Mouse (Mus musculus): Measurements from ENCODE around the gene Ubap1. TPM values are rescaled to one million over a fixed set of nuclear protein-coding genes. Genes with fewer than 3 reads are reported as not detected.
A peak's percentile ranks its signal among the peaks of the same experiment; 100 is the strongest.

Ubap1 gene
- total RNA-seq (2022): 10 to 100 TPM; 36.8 to 54.6 (median 42.7) TPM

DNA sequence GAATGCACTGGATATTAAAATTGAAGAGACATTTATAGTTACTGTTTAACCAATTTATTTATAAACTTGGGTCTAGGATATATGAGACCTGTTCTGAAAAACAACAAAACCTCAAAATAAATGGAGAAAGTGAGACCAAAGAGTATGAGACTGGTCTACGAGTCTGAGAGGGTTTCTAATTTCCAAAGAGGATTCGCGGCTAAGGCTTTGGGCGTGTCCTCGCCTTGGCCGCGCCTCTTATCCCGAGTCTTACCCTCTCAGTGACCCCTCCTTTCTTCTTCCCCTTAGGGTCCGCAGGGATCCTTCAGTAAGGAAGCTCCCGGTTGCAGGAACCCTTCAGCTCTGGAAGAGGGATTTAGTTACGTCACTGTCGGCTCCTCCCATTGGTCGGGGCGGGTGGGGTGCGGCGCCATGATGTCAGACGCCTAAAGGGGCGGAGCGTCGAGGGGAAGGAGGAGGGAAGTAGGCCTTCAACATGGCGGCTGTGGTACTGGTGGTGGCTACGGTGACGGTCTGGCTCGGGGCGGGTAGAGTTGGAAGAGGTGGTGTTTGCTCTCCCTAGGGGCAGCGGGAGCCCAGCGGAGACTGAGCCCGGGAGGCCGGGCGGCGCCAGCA, at the start of gene Ubap1:
Gene Ubap1, plus strand, starts transcription at position 413 of the 615 bp plus-strand sequence.
- DNase-seq (ENCODE audit: low spot score in 2 of 2): peak; percentile 89 to 90

DNA sequence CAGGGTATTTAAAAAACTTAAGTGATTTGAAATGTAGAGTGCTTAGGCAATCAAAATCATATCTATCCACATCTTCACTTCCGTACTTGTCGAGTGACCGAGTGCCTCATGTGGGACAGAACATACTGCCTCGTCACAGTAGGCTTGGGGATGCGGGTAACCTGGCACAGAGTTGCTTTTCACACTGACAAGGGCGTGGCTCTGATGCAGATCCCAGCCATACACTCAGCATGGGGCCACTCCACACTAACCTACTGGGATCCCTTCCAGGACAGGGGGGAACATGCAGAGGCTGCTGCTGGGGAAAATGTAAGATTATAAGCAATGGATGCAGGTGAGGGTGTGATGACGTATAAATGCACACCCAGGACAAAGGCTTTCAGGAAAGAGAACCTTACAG, 45.1 kb upstream of the Ubap1 start:
- no peak for DNase-seq (ENCODE audit: low spot score in 2 of 2)

DNA sequence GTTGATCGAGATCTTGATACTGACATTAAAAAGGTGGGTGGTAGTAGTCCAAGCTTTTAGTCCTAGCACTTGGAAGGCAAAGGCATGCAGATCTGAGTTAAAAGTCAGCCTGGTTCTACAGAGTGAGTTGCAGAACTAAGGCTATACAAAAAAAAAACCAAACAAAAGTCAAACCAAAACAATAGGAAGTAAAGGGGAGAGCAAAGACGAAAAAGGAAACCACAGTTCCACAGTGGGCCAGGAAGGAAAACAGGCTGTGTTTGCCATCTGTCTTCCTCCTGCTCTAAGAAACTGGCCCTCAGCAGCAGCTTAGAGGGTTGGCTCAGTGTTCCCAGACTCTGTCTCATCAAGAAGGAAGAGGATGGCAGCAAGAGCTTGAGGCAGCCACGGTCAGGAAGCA, 44.5 kb upstream of the Ubap1 start:
- DNase-seq (ENCODE audit: low spot score in 2 of 2): no peak

GRCm38 (mm10) chr4:41307406-41307805, 41.4 kb upstream of the Ubap1 start:
- no peak for DNase-seq (ENCODE audit: low spot score in 2 of 2)

DNA sequence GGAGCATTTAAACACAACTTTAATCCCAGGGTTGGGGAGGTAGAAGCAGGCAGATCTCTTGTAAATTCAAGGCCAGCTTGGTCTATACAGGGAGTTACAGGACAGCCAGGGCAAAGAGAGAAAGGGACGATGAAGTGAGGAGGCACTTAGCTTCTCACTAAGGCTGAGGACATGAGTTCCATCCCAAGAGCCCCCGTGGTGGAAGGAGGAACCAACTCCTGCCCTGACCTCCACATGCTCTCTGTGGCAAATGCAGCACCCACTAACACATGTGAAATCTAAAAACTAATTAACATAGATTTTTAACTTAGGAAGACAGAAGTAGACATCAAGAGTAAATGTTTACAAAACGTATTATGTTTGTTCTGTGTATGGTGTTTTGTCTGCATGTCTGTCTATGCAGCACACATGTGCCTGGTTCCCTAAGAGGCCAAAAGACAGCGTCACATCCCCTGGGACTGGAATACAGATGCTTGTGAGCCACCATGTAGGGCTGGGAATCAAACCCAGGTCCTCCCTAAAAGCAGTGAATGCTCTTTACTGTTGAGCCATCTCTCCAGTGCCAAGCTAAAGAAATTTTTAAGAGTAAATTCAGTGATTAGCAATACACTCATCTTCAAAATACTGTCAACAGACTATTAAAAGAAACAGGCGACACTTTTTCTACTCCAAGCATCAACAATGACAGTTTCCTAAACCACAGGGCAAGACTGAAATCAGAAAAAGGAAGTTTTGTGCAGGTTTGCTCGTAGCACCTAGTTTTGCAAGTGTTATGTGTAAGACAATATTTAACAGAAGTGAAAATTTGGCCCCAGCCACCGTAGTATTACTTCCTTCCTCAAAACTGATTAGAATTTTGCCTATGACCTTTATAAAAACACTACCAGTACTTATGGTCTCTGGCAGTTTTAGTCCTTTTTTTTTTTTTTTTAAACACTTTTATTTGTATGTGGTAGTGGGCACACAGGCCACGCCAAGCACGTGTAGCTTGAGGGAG, 37.9 kb upstream of the Ubap1 start:
- DNase-seq (ENCODE audit: low spot score in 2 of 2): no peak

GRCm38 (mm10) chr4:41313722-41314121, 35.1 kb upstream of the Ubap1 start:
- DNase-seq (ENCODE audit: low spot score in 2 of 2): no peak

DNA sequence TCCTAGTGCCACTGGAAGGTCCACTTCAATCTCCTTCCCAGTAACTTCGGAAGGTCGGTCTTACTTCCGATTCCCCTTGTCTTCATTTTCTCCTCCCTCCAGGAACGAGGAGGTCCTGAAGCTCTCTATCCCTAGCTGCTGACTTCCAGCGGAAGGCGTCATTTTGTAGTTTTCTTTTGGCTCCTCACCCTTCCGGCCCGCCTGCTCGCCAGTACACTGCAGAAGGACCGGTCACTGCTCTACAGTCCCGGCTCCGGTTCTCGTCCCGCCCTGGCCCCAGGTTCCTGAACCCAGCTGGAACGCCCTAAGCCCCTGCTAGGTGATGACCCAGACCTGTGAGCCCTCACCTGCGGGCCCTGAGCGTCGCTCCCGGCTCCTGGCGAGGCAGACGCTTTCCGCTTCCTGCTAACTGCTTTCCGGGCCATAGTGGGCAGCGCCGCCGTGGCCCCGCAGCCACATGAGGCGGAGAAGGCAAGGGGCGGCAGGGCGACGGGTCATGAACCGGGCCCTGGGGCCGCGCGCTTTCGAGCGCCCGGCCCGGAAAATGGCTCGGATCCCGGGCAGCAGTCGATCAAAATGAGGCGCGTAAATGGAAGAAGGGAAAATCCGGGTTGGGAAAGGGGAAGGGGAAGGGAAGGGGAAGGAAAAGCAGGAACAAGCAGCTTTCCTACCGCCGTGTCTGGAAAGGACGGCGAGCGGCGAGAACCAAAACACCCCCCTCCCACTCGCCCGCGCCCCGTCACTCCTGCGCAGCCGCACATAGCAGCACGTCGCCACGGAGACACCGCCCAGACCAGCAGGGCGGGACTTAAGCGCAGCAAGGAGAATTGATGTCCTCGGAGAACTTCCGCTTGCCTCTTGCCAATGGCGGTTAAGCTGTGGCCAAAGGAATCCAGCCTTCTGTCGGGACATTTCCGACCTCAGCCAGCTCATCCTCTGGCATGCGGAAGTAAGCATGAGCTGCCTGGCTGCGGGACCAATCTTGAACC, 34.4 kb upstream of the Ubap1 start, which contains the start of gene Dcaf12:
Gene Dcaf12, minus strand, starts transcription at position 749 of the 989 bp plus-strand sequence.
- peak; percentile 91 to 94 for DNase-seq (ENCODE audit: low spot score in 2 of 2)

DNA sequence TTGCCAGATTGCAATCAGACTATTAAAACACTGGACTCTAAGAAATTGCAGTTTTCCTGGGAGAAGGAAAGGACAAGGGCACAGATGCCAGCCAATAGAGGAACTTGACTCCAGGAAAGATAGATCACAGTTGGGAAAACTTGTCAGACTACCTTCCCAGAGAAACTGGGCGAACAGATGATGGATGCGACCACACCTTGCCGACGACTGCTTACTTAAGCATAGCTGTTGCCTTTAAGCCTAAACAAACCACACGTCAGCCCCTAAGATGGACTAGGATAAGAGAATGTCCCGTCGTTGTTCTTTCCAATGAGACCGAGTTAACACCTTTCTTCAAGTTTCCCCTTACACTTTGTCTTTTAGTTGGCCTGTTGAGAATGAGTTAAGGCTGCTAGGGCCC, 33.6 kb upstream of the Ubap1 start:
- DNase-seq (ENCODE audit: low spot score in 2 of 2): no peak

DNA sequence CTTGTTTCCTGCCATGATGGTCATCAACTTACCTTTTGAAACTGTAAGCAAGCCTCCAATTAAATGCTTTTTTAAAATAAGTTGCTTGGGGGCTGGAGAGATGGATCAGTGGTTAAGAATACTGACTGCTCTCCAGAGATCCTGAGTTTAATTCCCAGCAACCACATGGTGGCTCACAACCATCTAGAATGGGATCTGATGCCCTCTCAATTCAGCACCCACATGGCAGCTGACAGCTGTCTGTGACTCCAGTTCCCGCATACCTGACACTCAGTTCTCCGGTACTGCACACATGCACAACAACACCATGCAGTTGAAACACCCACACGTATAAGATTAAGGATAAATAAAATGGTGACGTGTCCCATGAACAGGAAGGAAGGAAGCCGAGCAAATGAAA, 30.5 kb upstream of the Ubap1 start:
- no peak for DNase-seq (ENCODE audit: low spot score in 2 of 2)

- no peak for DNase-seq (ENCODE audit: low spot score in 2 of 2)
Measured at GRCm38 (mm10) chr4:41320971-41321370, 27.8 kb upstream of the Ubap1 start.

- DNase-seq (ENCODE audit: low spot score in 2 of 2): no peak
Measured at GRCm38 (mm10) chr4:41326876-41327275, 21.9 kb upstream of the Ubap1 start.

- no peak for DNase-seq (ENCODE audit: low spot score in 2 of 2)
Measured at GRCm38 (mm10) chr4:41329481-41329880, 19.3 kb upstream of the Ubap1 start.

DNA sequence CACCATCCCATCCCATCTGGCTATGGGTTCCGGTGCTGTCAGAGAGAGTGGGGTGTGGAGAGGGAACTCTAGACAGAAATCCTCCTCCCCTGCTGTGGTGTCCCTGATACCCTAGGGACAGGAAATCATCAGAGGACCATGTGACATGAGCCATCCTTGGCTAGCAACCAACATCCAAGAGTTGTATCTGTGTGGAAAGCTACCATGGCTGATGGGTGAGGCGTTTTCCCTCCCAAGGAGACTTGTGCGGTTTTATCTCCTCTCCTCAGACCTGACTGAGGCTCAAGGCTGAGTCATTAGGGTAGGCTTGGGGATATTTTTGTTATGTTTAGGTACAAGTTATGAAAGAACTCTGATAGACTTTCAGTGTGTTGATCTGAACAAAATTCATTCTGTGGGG, 17.7 kb upstream of the Ubap1 start:
- DNase-seq (ENCODE audit: low spot score in 2 of 2): no peak

DNA sequence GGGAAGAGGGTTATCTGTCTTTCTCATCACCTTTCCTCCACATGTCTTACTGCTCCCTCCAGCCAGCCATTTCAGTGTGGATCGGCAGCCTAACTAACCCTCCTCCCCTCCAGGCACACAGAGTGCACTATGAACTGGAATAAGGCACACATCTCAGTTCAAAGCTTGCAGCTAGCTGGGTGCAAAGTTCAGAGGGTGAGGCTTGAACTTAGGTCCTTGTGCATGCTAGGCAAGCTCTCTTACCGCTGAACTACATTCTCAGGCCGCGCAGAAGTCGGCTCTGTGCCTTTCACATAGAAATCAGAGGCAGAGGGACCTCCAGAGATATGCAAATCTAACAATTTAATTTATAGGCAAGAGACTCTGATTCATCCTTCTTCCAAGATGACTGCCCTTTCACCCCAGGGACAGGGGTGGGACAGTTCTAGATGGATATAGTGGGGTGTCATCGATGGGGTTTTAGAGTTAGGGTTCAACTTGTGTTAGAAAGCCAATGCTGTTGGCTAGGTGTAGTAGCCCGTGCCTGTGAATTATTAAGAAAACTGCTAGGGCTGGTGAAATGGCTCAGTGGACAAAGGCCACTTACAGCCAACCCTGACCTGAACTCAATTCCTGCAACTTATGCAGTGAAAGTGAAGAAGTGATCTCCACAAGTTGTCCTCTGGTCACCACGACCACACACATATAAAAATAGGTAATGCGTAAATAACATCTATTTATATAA, 16.9 kb upstream of the Ubap1 start:
- no peak for DNase-seq (ENCODE audit: low spot score in 2 of 2)

- no peak for DNase-seq (ENCODE audit: low spot score in 2 of 2)
Measured at GRCm38 (mm10) chr4:41336546-41336945, 12.2 kb upstream of the Ubap1 start.

DNA sequence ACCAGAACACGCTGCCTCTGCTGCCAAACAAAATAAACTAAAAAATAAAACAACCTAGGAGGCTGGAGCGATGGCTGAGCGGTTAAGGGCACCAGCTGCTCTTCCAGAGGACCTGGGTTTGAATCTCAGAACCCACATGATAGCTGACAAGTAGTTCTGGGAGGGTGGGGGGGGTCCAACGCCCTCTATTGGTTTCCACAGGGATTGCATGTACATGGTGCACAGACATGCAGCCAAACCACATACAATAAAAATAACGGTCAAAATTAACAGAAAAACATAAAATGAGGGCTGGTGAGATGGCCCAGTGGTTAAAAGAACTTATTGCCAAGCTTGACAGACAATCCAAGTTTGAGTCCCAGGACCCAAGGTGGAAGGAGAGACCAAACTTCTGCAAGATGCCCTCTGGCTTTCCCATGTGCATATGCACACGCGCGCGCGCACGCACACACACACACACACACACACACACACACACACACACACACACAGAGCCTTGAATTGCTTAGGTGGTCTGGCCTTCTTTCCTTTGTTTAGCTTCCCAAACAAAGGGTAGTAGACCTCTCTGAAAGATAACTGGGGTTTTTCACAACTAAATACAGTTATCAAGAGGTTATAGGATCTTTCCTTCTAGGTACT, 7.8 kb upstream of the Ubap1 start:
- no peak for DNase-seq (ENCODE audit: low spot score in 2 of 2)

DNA sequence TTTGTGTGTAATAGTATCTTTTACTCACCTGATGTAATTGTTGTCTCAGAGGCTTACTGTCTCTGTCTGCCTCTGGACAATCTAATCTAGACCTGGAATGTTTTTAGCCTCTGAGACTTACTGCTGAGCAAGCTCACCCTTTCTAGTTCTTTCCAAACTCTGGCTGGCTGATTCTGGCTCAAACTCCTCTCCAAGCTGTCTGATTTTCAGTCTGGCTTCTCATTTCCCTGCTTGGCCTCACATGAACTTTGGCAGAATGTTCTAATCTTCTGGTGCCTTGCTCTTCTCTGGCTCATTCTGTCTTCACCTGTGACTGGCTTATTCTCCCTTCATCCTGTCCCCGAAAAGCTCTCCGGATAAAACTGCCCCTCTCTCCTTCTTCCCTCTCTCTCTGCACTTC, 2.8 kb upstream of the Ubap1 start:
- peak in 1 of 2 experiments; percentile 7 for DNase-seq (ENCODE audit: low spot score in 2 of 2)

DNA sequence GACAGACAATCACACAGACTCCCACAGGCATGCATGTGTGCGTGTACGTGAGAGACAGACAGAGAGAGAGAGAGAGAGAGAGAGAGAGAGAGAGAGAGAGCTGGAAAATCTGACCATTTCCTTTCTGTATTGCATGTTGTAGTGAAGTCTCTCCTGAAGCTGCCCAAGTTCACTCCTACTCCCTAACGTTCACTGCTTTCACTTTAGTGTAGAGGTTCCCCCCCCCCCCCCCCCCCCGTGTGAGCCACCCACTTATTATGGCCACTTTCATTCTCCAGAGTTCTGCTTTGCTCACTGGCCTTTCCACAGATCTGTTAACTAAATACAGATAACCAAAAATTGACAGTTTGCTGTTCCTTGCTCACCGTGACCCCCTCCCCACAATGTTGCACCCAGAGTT, 957 bp upstream of the Ubap1 start:
- no peak for DNase-seq (ENCODE audit: low spot score in 2 of 2)

DNA sequence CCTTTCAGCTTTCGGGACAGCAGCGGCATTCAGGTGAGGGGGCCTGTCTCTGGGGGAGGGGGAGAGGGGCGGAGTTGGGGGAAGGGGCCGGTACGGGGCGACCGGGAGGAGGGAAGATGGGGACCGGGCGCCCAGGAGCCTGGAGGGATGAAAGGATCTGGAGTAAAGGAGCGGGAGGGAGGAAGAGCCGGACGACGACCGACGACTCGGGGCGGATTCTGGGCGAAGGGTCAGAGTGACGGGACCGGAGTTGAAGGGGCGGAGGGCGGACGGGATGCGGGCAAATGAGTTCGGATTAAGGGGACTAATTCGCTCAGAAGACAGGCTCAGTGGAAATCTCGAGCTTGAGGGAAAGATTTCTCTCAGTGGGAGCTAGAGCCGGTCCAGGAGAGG, 399 bp downstream of the Ubap1 start:
- DNase-seq (ENCODE audit: low spot score in 2 of 2): peak in 1 of 2 experiments; percentile 13

DNA sequence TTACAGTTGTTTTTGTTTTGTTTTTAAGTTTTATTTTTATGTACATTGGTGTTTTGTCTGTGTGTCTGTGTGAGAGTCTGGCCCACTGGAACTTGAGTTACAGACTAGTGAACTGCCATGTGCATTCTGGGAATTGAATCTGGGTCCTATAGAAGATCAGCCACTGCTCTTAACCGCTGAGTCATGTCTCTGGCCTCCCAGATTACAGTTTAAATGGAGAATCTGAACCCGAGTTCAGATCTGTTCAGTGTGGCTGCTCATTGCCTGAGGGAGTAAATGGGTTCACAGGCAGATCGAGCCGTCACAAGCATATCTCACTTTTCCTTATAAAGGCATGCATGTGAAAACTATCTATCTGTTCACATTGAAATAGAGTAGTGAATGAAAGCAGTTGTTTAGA, 4.0 kb downstream of the Ubap1 start:
- no peak for DNase-seq (ENCODE audit: low spot score in 2 of 2)
